Mouse (Mus musculus) limb, embryonic 10.5 days (tissue): ENCODE measurements around the gene Mrps25. TPM values are rescaled to one million over a fixed set of nuclear protein-coding genes. Genes with fewer than 3 reads are reported as not detected.

ENCODE experiments used
- polyA plus RNA-seq: library from polyadenylated mRNA; unstranded; fragments of >200 nt; fragmentation: Nextera tagmentation; extraction: Ambion mirVana; gene quantifications from 2 replicates; pipeline ENCODE4 v1.2.1, GENCODE M21; 2016

Gene Mrps25
- polyA plus RNA-seq, 1 experiment from 2014 or later = 97.2 TPM

Other genes with a start within 250 kb of the Mrps25 start
- 7.0 and 8.0 TPM in 2 replicates for gene Fgd5, start 205.2 kb downstream of the Mrps25 start, polyA plus RNA-seq
- gene Nr2c2, start 92.6 kb downstream of the Mrps25 start, polyA plus RNA-seq = 19.2 and 20.3 TPM in 2 replicates
- gene Rbsn, start 30.9 kb upstream of the Mrps25 start, polyA plus RNA-seq = 26.4 and 30.1 TPM in 2 replicates
- not detected in 2 replicates for gene Trh, start 60.6 kb upstream of the Mrps25 start, polyA plus RNA-seq